In genomic region chrX:47009476-47009875, GRCm38 (mm10) we compare ENCODE assay signal across 22 mouse cellular contexts.
"Had no signal": no experiment of that assay in that cellular context is flagged by ENCODE, and none has a peak within 500 bp of the region (broad histone marks: within the 10 kb centered on the region; RNA-seq: fewer than 3 reads in every experiment).

No protein-coding gene starts in this region.

- H3K27ac ChIP-seq: heart, adult 2 months; heart, embryonic 13.5 days; heart, embryonic 15.5 days; hindbrain, embryonic 13.5 days; hindbrain, embryonic 15.5 days; hindbrain, postnatal 0 days; layer of hippocampus, adult 2 months; left cerebral cortex, adult 2 months; limb, embryonic 10.5 days; limb, embryonic 12.5 days; liver, embryonic 14.5 days had no signal

- H3K36me3 ChIP-seq: heart, embryonic 13.5 days; heart, embryonic 15.5 days; hindbrain, embryonic 13.5 days; hindbrain, embryonic 15.5 days; limb, embryonic 10.5 days; limb, embryonic 12.5 days had no signal

- H3K27me3 ChIP-seq: heart, embryonic 13.5 days; heart, embryonic 15.5 days; hindbrain, embryonic 13.5 days; hindbrain, embryonic 15.5 days; limb, embryonic 12.5 days had no signal

- H3K9ac ChIP-seq: heart, embryonic 13.5 days; heart, embryonic 15.5 days; hindbrain, embryonic 13.5 days; hindbrain, embryonic 15.5 days; limb, embryonic 12.5 days; liver, embryonic 14.5 days had no signal

- H3K4me1 ChIP-seq: heart, embryonic 13.5 days; heart, embryonic 15.5 days; hindbrain, embryonic 13.5 days; hindbrain, embryonic 15.5 days; limb, embryonic 10.5 days; limb, embryonic 12.5 days had no signal

- ATAC-seq: hindbrain, postnatal 0 days had no signal

- H3K4me2 ChIP-seq: heart, embryonic 11.5 days; heart, embryonic 13.5 days; heart, embryonic 15.5 days; hindbrain, embryonic 13.5 days; hindbrain, embryonic 15.5 days; limb, embryonic 12.5 days; liver, embryonic 11.5 days had no signal

- H3K4me3 ChIP-seq: heart, adult 2 months; heart, embryonic 13.5 days; heart, embryonic 15.5 days; hindbrain, embryonic 13.5 days; hindbrain, embryonic 15.5 days; layer of hippocampus, adult 2 months; left cerebral cortex, adult 2 months; limb, embryonic 10.5 days; limb, embryonic 12.5 days had no signal

- H3K9me3 ChIP-seq: heart, embryonic 13.5 days; heart, embryonic 15.5 days; hindbrain, embryonic 13.5 days; hindbrain, embryonic 15.5 days; limb, embryonic 10.5 days; limb, embryonic 12.5 days had no signal

- DNase-seq: gastrocnemius, postnatal 14 days; gastrocnemius, postnatal 36 days; heart, adult 11 months; heart, adult 2 months; heart, postnatal 14 days; heart, postnatal 36 days; kidney, adult 2 months; kidney, postnatal 25 days; kidney, postnatal 4 days; liver had no signal
